Mouse (Mus musculus) embryo, embryonic 11 days (tissue): ENCODE measurements around the gene Best2.

ENCODE experiments used
- DNase-seq: peaks from one replicate; pipeline ENCODE4 v3.0.0-alpha.2; 2015

Best2 gene

GRCm38 (mm10) chr8:84966603-84967002, 47.7 kb downstream of the Best2 start:
- no peak for DNase-seq

GRCm38 (mm10) chr8:84965731-84966291, 48.5 kb downstream of the Best2 start:
- DNase-seq = peak; percentile 98

- DNase-seq = no peak
Observed at GRCm38 (mm10) chr8:84963952-84964351, 50.4 kb downstream of the Best2 start.

GRCm38 (mm10) chr8:84959811-84960210, 54.5 kb downstream of the Best2 start:
- DNase-seq = no peak
